Mouse (Mus musculus): ENCODE results near the gene Ercc4. TPM values are rescaled to one million over a fixed set of nuclear protein-coding genes. Genes with fewer than 3 reads are reported as not detected.

The Ercc4 gene
- polyA plus RNA-seq, 1 experiment from 2014 or later, result 16.2 TPM

GRCm38 (mm10) chr16:13144682-13145410 lies 35.4 kb downstream of the Ercc4 start:
- no peaks in the 10 kb centered on the region for H3K9me3 ChIP-seq (ENCODE audit: control insufficient read depth, low read length)
- no peak overlapping the region for H3K4me2 ChIP-seq (ENCODE audit: low read length)
- H3K27ac ChIP-seq (ENCODE audit: low read depth, low read length), result no peak overlapping the region
- H3K4me3 ChIP-seq (ENCODE audit: low read length), result no peak overlapping the region
- no peaks in the 10 kb centered on the region for H3K4me1 ChIP-seq (ENCODE audit: control insufficient read depth, insufficient read depth, low read depth, low read length)
- no peak for ATAC-seq
- WGBS, result 95% methylated on average over 10 of the region's 10 CpGs
- H3K9ac ChIP-seq (ENCODE audit: low read depth, low read length), result no peak overlapping the region
- H3K36me3 ChIP-seq (ENCODE audit: control insufficient read depth, insufficient read depth, low read length), result peaks cover 30% of the 10 kb centered on the region
- no peaks in the 10 kb centered on the region for H3K27me3 ChIP-seq (replicated peaks; ENCODE audit: control insufficient read depth, insufficient read depth, low read length)

- Histone ChIP-seq H3K4me1 (ENCODE audit: control insufficient read depth, insufficient read depth, low read depth, low read length) (no peaks in the 10 kb centered on the region), H3K9me3 (ENCODE audit: control insufficient read depth, low read length) (no peaks in the 10 kb centered on the region), H3K27me3 (replicated peaks; ENCODE audit: control insufficient read depth, insufficient read depth, low read length) (no peaks in the 10 kb centered on the region), H3K9ac (ENCODE audit: low read depth, low read length) (no peak overlapping the region), H3K4me2 (ENCODE audit: low read length) (no peak overlapping the region), H3K27ac (ENCODE audit: low read depth, low read length) (no peak overlapping the region), H3K36me3 (ENCODE audit: control insufficient read depth, insufficient read depth, low read length) (peaks cover 31% of the 10 kb centered on the region), H3K4me3 (ENCODE audit: low read length) (no peak overlapping the region)
- WGBS, result 89% methylated on average over 4 of the region's 4 CpGs
- ATAC-seq, result no peak
Measured at GRCm38 (mm10) chr16:13146231-13146630, 36.7 kb downstream of the Ercc4 start.

GRCm38 (mm10) chr16:13147810-13148555 lies 38.5 kb downstream of the Ercc4 start:
- no peak overlapping the region for H3K9ac ChIP-seq (ENCODE audit: low read depth, low read length)
- H3K27ac ChIP-seq (ENCODE audit: low read depth, low read length), result no peak overlapping the region
- no peak for ATAC-seq
- 89% methylated on average over 19 of the region's 19 CpGs for WGBS
- no peak overlapping the region for H3K4me2 ChIP-seq (ENCODE audit: low read length)
- peaks cover 28% of the 10 kb centered on the region for H3K36me3 ChIP-seq (ENCODE audit: control insufficient read depth, insufficient read depth, low read length)
- no peaks in the 10 kb centered on the region for H3K4me1 ChIP-seq (ENCODE audit: control insufficient read depth, insufficient read depth, low read depth, low read length)
- H3K4me3 ChIP-seq (ENCODE audit: low read length), result no peak overlapping the region
- no peaks in the 10 kb centered on the region for H3K27me3 ChIP-seq (replicated peaks; ENCODE audit: control insufficient read depth, insufficient read depth, low read length)
- H3K9me3 ChIP-seq (ENCODE audit: control insufficient read depth, low read length), result no peaks in the 10 kb centered on the region

GRCm38 (mm10) chr16:13149950-13150349 lies 40.5 kb downstream of the Ercc4 start:
- WGBS, result 92% methylated on average over 8 of the region's 8 CpGs
- H3K36me3 ChIP-seq (ENCODE audit: control insufficient read depth, insufficient read depth, low read length), result peaks cover 23% of the 10 kb centered on the region
- no peaks in the 10 kb centered on the region for H3K4me1 ChIP-seq (ENCODE audit: control insufficient read depth, insufficient read depth, low read depth, low read length)
- H3K27me3 ChIP-seq (replicated peaks; ENCODE audit: control insufficient read depth, insufficient read depth, low read length), result no peaks in the 10 kb centered on the region
- ATAC-seq, result no peak
- no peak overlapping the region for H3K4me2 ChIP-seq (ENCODE audit: low read length)
- H3K9me3 ChIP-seq (ENCODE audit: control insufficient read depth, low read length), result no peaks in the 10 kb centered on the region
- H3K9ac ChIP-seq (ENCODE audit: low read depth, low read length), result no peak overlapping the region
- no peak overlapping the region for H3K4me3 ChIP-seq (ENCODE audit: low read length)
- H3K27ac ChIP-seq (ENCODE audit: low read depth, low read length), result no peak overlapping the region

- Histone ChIP-seq H3K4me1 (ENCODE audit: control insufficient read depth, insufficient read depth, low read depth, low read length) (no peaks in the 10 kb centered on the region), H3K4me2 (ENCODE audit: low read length) (no peak overlapping the region), H3K36me3 (ENCODE audit: control insufficient read depth, insufficient read depth, low read length) (peaks cover 23% of the 10 kb centered on the region), H3K27me3 (replicated peaks; ENCODE audit: control insufficient read depth, insufficient read depth, low read length) (no peaks in the 10 kb centered on the region), H3K9ac (ENCODE audit: low read depth, low read length) (no peak overlapping the region), H3K27ac (ENCODE audit: low read depth, low read length) (no peak overlapping the region), H3K4me3 (ENCODE audit: low read length) (no peak overlapping the region), H3K9me3 (ENCODE audit: control insufficient read depth, low read length) (no peaks in the 10 kb centered on the region)
- ATAC-seq, result no peak
- 77% methylated on average over 6 of the region's 6 CpGs for WGBS
Measured at GRCm38 (mm10) chr16:13150790-13151189, 41.3 kb downstream of the Ercc4 start.

GRCm38 (mm10) chr16:13152475-13152874 lies 43.0 kb downstream of the Ercc4 start:
- Histone ChIP-seq H3K4me3 (ENCODE audit: low read length) (no peak overlapping the region), H3K27ac (ENCODE audit: low read depth, low read length) (no peak overlapping the region), H3K9ac (ENCODE audit: low read depth, low read length) (no peak overlapping the region), H3K9me3 (ENCODE audit: control insufficient read depth, low read length) (no peaks in the 10 kb centered on the region), H3K27me3 (replicated peaks; ENCODE audit: control insufficient read depth, insufficient read depth, low read length) (no peaks in the 10 kb centered on the region), H3K4me2 (ENCODE audit: low read length) (no peak overlapping the region), H3K36me3 (ENCODE audit: control insufficient read depth, insufficient read depth, low read length) (peaks cover 21% of the 10 kb centered on the region), H3K4me1 (ENCODE audit: control insufficient read depth, insufficient read depth, low read depth, low read length) (no peaks in the 10 kb centered on the region)
- 85% methylated on average over 5 of the region's 5 CpGs for WGBS
- no peak for ATAC-seq

GRCm38 (mm10) chr16:13153215-13153614 lies 43.7 kb downstream of the Ercc4 start:
- H3K4me3 ChIP-seq (ENCODE audit: low read length), result no peak overlapping the region
- H3K9ac ChIP-seq (ENCODE audit: low read depth, low read length), result no peak overlapping the region
- H3K9me3 ChIP-seq (ENCODE audit: control insufficient read depth, low read length), result no peaks in the 10 kb centered on the region
- no peaks in the 10 kb centered on the region for H3K4me1 ChIP-seq (ENCODE audit: control insufficient read depth, insufficient read depth, low read depth, low read length)
- 94% methylated on average over 4 of the region's 4 CpGs for WGBS
- no peak overlapping the region for H3K4me2 ChIP-seq (ENCODE audit: low read length)
- no peak for ATAC-seq
- no peak overlapping the region for H3K27ac ChIP-seq (ENCODE audit: low read depth, low read length)
- no peaks in the 10 kb centered on the region for H3K27me3 ChIP-seq (replicated peaks; ENCODE audit: control insufficient read depth, insufficient read depth, low read length)
- H3K36me3 ChIP-seq (ENCODE audit: control insufficient read depth, insufficient read depth, low read length), result peaks cover 14% of the 10 kb centered on the region

GRCm38 (mm10) chr16:13154352-13154751 lies 44.9 kb downstream of the Ercc4 start:
- Histone ChIP-seq H3K9me3 (ENCODE audit: control insufficient read depth, low read length) (no peaks in the 10 kb centered on the region), H3K4me3 (ENCODE audit: low read length) (no peak overlapping the region), H3K9ac (ENCODE audit: low read depth, low read length) (no peak overlapping the region), H3K4me1 (ENCODE audit: control insufficient read depth, insufficient read depth, low read depth, low read length) (peaks cover 7% of the 10 kb centered on the region), H3K27me3 (replicated peaks; ENCODE audit: control insufficient read depth, insufficient read depth, low read length) (no peaks in the 10 kb centered on the region), H3K4me2 (ENCODE audit: low read length) (no peak overlapping the region), H3K27ac (ENCODE audit: low read depth, low read length) (no peak overlapping the region), H3K36me3 (ENCODE audit: control insufficient read depth, insufficient read depth, low read length) (peaks cover 6% of the 10 kb centered on the region; the same call in 1 of the 2 replicates)
- no peak for ATAC-seq

GRCm38 (mm10) chr16:13157314-13157713 lies 47.8 kb downstream of the Ercc4 start:
- Histone ChIP-seq H3K27me3 (replicated peaks; ENCODE audit: control insufficient read depth, insufficient read depth, low read length) (no peaks in the 10 kb centered on the region), H3K4me2 (ENCODE audit: low read length) (no peak overlapping the region), H3K4me1 (ENCODE audit: control insufficient read depth, insufficient read depth, low read depth, low read length) (peaks cover 9% of the 10 kb centered on the region), H3K4me3 (ENCODE audit: low read length) (no peak overlapping the region), H3K9ac (ENCODE audit: low read depth, low read length) (no peak overlapping the region), H3K27ac (ENCODE audit: low read depth, low read length) (no peak overlapping the region), H3K36me3 (ENCODE audit: control insufficient read depth, insufficient read depth, low read length) (no peaks in the 10 kb centered on the region), H3K9me3 (ENCODE audit: control insufficient read depth, low read length) (no peaks in the 10 kb centered on the region)
- no peak for ATAC-seq
- WGBS, result 37% methylated on average over 6 of the region's 6 CpGs
